Mouse (Mus musculus) CD4-positive helper T cell, adult 2 months (primary cell): ENCODE data around the gene Osbpl8.

Source experiments
- DNase-seq: peaks from one replicate; pipeline ENCODE4 v3.0.0-alpha.2; 2012; ENCODE audit warnings: low read depth, missing footprints, low spot score

Osbpl8 gene

DNA sequence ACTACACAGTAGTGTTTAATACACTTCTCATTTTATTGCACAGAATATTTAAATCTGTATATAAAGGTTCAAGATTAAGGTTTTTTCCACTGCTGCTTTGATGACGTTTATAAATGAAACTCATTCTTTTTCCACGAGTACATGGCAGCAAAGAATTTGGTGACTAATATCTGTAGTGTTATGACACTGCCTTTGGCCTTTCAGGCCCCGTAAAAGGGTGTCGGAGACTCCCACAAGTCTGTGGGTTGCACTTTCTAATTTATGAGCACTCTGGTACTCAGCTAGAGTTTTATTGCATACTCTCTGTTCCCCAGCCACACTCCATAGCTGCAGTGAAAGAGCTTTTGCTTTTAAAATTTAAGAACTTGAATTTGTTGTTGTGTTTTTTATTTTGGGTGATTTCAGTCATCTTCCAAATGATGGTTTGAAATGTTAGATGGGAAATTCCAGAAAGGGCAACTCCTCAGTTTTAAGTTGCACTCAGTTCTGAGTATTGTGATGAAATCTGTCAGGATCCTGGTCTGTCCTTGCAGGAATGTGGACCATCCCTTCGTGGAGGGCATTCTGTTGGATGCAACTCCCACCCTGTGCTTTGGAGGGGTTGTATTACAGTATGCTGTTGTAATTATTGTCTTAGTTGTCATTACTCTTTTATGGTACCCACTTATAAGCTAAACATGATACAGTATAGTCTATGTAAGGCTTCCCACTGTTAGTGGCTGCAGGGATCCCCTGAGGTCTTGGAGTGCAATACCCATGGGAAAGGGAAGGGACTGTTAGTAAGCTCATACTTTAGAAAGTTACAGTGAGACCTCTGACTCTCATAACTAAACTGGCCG, 70.1 kb downstream of the Osbpl8 start:
- peak; percentile 83 for DNase-seq

DNA sequence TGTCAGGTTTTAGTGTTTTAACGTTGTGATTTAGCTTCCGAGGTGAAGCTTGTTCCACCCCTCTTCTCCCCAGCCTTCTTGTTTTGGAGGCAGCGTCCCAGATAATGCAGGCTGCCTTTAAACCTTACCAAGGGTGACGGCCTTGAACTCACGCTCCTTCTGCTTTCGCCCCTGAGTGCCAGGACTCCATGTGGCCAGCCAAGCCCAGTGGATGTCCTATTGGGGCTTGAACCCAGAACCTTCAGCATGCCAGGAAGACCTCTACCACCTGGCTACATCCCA, 70.7 kb downstream of the Osbpl8 start:
- no peak for DNase-seq

DNA sequence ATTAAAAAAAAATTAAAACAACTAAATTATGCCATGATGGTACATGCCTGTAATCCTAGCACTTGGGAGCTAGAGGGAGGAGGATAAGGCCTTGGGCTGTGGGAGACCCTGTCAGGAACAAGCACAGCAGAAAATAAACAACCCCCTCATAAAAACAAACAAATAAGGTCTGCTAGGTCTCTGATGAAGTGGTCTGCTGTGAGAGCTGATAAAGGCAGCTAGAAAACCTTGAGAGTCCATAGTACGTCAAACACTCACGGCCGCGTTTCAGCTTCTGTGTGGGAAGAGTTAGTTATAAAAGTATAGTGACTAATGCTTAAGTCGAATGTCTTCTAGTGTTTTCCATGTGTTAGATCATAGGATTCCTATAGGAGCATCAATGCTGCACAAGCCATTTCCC, 72.9 kb downstream of the Osbpl8 start:
- DNase-seq = no peak

DNA sequence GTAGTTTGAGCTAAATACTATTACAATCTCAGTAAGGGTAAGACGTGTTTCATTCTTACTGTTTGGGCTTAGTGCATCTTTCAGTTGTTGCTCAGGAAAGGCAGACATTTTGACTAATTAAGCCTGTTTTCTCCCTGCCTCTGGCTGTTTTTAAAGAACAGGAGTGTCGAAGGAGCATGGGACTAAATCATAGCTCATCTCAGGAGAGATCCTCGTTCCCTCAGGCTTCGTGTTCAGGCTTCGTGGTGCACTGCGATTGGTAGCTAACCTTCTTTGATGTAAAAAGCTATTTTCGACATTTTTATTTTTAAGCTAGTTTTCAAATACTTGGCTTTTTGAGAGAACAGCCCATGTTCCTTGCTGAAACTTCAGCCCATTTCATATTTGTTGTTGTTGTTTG, 78.1 kb downstream of the Osbpl8 start:
- no peak for DNase-seq

DNA sequence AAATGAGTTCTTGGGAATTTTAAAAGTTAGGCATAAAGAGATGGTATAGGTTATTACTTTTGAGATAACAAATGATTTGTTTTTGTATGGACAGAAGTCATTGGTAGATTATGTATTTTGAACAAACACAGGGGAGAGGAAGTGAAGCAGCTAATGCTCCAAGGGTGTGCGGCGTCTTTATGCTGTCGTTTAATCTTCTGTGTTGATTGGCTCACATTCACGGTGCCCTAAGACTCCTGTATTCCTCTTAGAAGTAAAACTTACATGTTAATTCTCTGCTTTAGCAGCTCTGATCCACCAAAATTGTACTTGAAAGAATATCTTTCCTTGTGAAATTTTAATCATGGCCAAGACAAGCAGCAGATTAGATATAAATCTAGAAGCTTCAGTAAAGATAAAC, 83.1 kb downstream of the Osbpl8 start:
- no peak for DNase-seq

DNA sequence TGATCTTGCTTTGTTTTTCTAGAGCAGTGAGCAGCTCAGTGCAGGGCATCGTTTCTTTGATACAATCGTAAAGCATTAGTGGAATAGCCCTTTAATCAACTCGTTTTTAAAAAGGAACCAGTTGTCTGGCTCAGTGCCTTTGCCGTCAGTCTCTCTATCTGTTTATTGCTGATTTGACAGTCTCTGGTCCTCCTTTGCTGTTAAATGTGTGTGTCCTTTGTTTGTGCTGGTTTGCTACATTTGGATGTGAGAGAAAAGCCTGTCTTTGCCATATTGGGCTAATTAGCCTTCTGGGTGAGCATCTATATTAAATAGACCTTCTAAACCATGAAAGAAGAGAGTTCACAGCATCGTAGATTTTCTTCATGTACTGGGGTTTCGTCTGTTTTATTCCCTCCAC, 83.6 kb downstream of the Osbpl8 start:
- DNase-seq = no peak

DNA sequence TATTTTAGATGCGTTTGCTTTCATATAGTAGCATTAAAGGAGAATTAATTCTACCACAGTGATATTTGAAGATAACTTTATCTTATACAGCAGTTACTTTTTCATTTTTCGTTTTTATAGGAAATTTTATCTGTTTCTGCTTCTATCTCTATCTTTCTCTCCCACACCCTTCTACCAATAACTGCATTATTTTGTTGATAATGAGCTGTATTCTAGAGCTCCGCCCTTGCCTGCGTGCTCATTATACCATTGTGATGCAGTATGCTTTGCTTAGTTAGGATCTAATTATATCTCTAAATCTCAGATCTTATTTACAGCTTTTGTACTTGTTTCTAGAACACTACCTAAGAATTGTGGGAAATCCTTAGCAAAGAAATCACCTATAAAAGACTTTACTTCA, 85.6 kb downstream of the Osbpl8 start:
- no peak for DNase-seq

DNA sequence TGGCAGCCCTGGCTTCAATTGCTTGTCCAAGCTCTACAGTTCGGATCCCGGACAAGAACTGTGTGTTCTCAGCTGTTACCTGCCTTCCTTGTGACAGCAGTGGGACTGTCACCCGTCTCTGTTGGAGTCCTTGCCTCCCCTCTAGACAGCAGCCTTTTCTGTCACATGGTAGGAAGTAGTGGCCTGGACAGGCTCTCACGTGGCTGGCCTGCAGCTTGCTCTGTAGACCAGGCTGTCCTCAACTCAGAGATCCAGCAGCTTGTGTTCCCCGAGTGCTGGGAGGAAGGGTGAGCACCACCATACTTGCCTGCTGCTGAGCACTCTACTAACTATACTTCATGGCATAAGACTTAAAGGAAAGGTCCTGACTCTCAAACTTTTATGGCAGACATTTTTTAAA, 87.1 kb downstream of the Osbpl8 start:
- DNase-seq = no peak

DNA sequence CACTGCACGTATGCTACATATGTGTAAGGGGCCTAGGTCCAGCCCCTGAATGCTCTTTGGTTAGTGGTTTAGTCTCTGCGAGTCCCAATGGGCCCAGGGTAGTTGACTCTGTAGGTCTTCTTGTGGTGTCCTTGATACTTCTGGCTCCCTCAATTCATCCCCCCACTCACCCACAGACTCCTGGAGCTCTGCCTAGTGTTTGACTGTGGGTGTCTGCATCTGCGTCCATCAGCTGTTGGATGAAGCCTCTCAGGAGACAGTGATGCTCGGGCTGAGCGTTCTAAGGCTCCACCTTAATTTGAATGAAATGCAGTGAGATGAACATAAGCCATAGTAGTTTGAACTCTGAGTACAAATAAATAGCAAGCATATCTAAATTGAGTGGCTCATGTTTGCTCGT, 90.7 kb downstream of the Osbpl8 start:
- DNase-seq = no peak

DNA sequence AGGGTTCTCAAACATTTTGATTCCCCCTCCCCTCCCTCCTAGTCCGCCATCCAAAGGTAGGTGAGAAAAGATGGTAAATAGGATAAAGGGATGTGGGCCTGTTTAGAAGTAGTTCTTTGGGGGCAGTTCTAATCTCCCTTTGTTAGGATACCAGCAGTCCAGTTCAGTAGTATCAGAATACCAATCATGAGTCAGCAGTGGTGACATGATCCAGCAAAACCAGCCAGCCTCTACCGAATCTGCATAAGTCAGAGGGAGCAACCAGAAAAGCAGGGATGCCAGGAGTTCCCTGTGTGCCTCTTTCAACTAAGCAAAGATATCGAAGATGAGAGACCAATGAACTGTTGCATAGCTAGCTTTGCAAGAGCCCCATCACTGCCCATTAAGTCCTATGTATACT, 91.6 kb downstream of the Osbpl8 start:
- DNase-seq = no peak

DNA sequence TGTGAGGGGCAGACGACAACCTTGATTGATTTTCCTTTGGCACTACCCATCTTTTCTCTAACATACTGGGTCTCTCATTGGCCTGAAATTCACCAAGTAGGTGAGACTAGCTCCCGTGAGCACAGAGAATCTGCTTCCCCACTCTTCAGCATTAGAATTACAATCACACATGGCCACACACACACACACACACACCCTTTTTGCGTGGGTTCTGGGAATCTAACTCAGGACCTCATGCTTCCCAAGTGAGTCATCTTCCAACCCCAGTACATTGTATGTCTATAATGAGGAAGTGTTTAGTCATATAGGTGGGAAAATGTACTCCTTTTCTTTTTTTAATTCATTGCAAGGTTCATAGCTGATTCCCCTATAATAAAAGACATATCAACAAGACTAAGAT, 92.8 kb downstream of the Osbpl8 start:
- no peak for DNase-seq

DNA sequence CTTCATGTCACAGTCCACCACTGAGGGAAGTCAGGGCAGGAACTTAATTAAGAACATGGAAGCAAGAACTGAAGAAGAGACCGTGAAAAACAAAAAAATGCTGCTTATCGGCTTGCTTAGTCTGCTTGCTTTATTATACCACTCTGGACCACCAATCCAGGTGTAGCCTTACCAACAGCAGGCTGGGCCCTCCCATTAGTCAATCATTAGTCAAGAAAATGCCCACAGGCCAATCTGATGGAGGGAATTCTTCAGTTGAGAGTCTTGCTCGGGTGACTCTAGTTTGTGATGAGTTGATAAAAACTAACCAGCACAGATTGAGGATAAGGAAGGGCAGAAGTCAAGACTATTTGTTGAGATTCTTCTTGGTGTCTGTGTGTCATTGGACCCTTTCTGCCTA, 93.7 kb downstream of the Osbpl8 start:
- DNase-seq = no peak

DNA sequence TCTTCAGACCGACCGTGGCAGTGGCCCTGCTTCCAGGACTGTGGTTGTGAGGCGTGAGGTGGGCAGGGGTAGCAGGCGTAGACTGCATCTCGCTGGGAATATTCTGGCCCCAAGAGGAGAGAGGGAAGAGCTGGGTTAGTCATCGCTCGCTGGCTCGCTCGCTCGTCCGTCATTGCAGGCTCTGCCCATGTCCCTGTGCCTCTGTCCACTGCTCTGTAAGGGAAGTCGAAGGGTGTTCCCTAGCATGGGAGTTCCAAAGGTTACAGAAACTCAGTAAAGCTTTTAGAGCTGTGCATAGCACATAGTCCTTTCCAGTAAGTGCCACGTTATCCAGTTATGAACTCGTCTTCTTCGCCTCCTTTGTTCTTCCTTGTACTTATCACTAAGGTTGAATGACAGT, 107.1 kb downstream of the Osbpl8 start:
- DNase-seq = no peak

DNA sequence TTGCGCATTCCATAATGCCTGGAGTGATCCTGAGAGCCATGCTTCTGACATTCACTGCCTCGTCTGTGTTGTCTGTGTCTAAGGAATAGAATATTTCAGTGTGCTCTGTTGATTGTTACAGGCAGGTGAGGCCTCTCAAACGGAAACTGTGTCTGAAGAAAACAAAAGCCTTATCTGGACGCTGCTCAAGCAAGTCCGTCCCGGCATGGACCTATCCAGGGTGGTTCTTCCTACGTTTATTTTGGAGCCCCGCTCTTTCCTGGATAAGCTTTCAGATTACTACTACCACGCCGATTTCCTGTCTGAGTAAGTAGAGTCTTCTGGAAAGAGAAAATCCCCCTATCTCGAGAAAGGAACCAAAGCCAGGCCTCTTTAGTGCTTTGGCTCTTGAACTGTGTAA, 108.4 kb downstream of the Osbpl8 start:
- DNase-seq = no peak

DNA sequence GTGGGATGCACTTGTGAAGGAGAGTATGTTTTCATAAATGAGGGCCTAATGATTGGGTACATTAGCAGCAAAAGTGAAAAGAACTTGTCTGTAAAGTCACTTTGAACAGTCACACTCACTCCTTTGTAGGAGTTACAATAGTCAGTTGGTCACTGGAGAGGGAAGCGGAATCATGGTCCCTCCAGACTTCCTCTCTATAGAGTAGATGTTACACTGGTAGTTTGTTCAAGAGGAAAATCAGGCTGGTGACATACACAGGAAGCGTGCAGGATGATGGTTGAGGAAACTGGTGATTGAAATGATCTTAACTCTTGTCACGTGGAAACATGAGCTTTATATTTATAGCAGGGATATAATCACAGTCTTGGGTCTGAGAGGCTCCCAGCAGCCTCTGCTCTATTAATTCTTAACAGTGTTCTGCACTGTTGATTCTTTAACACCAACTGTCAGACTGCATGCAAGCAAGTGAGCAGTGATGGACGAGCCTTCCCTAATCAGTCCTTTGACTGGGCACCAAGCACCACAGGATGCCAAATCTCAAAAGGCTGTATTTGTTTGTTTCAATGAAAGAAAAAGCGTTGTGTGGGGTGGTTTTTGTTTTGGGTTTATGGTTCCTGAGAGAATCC, 109.0 kb downstream of the Osbpl8 start:
- no peak for DNase-seq

DNA sequence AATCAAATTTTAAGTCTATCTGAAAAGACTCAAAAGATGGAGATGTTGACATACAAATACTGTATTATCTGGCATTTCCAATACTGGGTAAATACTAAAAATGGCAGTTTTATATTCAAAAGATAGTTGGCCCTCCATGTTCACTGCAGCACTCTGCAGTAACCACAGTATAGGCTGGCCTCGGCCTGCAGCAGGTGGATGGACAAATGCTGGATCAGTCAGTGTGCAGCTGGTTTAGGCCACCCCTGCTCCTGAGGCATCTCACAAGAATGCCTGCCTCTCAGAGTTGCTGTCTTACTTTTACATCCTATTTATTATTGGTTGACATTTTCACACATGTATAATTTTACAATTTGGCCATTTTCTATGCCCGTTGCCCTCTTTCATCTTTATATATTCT, 111.3 kb downstream of the Osbpl8 start:
- no peak for DNase-seq

DNA sequence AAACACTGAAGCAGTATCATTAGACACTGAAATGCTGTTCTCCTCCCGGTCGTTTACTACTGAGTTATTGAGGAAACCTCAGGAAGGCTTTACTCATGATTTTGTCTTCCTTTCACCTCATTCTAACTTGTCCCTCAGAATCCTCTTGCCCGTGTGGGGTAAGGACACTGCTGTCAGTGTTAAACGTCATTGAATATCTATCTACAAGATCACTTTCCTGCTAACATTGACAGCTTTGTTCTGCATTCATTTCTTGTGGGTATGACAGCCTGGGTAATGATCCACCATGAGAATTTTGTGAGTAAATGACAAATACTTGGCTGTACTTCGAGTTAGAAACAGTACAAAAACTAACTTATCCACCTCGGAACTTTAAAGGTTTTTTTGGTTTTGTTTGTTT, 133.1 kb downstream of the Osbpl8 start:
- no peak for DNase-seq

DNA sequence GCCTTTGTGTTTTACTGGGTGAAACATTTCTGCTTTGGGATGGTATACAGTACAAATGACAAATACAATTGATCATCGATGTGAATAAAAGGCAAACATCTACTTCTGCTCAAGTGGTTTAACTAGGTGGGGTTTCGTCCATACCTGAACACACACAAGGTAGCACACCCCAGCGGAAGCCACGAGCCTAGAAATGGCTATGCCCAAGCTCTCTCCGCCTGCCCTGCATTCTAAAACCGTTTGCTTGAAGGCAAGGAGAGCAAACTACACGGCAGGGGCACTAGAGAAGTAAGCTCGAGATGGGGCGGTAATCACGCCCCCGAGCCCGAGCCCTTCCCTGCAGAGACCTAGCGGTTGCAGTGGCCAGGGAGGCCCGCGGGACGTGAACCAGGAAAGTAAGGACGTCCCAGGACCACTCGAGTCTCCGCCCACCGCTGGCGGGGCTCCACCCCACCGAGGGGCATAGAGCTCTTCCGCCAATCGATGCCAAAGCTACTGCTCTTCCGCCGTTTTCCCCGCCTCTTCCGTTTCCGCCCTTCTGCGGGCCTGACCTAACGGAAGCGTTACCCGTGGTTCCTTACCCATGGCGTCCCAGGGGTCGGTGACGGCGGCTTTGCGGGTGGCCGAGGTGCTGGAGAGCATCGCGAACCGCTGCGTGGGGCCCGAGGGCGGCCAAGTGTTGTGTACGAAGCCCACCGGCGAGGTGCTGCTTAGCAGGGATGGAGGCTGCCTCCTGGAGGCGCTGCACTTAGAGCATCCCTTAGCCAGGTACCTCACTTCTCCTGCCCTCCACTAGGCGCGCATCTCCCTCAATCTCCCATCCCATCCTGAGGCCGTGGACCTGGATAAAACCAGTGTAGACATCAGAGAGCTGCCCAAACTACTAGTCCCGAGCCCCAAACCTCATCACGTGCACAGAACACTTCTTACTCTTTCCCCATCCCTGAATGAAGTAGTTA, 133.9 kb downstream of the Osbpl8 start, which contains the start of gene Bbs10:
TSS of gene Bbs10 (plus strand) at position 540 of the 959 bp plus-strand sequence.
- DNase-seq = peak; percentile 95

DNA sequence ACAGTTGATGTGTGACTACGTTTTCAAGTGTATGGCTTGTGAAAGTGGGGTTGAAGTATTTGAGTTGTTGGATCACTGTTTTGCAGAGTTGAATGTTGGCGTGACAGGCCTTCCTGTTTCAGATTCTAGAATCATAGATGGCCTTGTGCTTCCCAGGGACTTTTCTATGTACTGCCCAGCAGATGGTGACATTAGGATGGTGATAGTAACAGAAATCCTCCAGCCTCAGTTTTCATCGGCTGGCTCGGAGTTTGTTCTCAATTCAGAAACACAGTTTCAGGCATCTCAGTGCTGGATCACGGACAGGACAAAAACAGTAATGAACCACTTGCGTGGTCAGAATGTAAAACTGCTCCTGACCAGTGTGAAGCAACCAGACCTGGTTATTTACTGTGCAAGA, 135.0 kb downstream of the Osbpl8 start:
- DNase-seq = no peak

DNA sequence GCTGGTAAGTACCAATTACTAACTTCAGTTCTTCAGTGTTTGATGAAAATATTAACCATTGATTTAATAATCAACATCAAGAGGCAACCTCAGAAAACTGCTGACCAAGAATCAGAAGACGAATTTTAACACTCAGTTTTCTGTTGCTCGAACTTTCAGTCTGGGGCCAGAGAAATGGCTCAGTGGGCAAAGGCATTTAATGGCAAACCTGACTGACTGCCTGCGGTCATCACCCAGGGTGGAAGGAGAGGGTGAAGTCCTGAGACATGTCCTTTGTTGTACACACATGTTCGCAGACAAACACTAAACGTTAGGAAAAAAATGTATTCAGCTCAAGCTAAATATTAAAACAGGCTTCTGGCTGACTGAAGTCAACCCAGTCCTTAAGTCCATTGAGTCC, 136.5 kb downstream of the Osbpl8 start:
- DNase-seq = no peak

DNA sequence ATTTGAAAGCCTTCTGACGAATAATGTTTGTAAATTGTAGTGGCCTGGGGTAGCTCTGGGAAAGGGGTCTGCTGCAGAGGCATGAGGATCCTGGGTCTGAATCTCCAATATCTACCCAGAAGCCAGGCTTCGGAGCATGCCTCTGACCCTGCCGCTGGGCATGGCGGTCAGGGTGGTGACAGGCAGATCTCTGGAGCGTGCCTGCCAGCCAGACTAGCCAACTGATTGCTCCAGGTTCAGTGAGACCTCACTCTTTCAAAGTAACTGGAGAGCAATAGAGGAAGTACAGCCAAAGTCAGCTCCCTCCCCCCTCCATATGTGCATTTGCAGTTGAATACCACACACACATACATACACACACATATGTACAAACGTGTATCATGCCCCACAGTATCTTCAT, 137.9 kb downstream of the Osbpl8 start:
- no peak for DNase-seq

DNA sequence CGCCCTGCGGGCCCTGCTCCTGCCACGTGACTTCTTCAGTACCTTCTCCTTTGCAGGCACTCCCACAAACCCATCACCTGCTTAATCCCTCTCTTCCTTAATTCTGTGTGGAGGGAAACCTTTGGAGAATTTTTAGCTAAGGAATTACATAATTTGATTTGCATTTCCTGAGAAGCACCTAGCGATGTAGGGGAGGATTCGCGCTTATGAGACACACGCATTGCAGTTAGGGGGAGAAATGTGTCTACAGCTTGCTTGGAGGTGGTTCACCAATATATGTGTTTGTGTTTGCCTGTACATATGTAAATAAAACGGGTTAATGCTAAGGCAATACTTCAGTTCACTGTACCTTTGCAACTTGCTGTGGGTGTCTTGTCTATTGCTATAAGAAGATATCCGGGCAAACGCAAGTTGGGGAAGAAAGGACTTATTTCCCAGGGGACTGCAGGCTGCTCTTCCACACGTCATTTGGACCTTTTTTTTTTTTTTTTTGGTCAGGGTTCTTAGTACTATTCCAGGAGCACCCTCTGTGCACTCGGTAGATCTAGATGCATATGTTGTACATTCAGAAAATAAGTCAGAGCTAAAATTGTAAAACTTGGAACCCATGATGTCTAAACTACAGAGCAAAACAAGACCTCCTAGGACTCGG, 144.4 kb downstream of the Osbpl8 start:
- DNase-seq = no peak
